Mouse (Mus musculus) adrenal gland, postnatal 4 days (tissue): ENCODE data around the gene Prkd3. TPM values are rescaled to one million over a fixed set of nuclear protein-coding genes. Genes with fewer than 3 reads are reported as not detected.

ENCODE experiments used
- DNase-seq, 2 experiments: peaks; one replicate each; pipeline ENCODE4 v3.0.0; 2021 to 2022; ENCODE audit warnings: low spot score in 2 of 2, mixed read lengths in 2 of 2
- long read RNA-seq, 2 experiments: library from polyadenylated mRNA; stranded (forward); transcript quantifications; one replicate each; pipeline ENCODE4 v2.0.0; 2021
- total RNA-seq, 2 experiments: library from RNA; stranded (reverse); gene quantifications; 2 replicates each; pipeline ENCODE4 v1.2.3; 2021

Prkd3 gene
- 10 to 100 TPM; 48.7 to 49.5 TPM for total RNA-seq
- long read RNA-seq, experiment 1, partial matches to known transcripts: 1 of 7 reads
- long read RNA-seq, experiment 1, other reads (novel, unspliced or antisense): 6 of 7 reads
- long read RNA-seq, experiment 2, full-length matches to known transcripts: 5 of 31 reads
- long read RNA-seq, experiment 2, partial matches to known transcripts: 12 of 31 reads
- long read RNA-seq, experiment 2, other reads (novel, unspliced or antisense): 14 of 31 reads

GRCm38 (mm10) chr17:79020208-79020983 is at the start of gene Prkd3:
Gene Prkd3, minus strand, starts transcription at chr17:79020816.
- DNase-seq: peak; percentile 43 to 44

DNA sequence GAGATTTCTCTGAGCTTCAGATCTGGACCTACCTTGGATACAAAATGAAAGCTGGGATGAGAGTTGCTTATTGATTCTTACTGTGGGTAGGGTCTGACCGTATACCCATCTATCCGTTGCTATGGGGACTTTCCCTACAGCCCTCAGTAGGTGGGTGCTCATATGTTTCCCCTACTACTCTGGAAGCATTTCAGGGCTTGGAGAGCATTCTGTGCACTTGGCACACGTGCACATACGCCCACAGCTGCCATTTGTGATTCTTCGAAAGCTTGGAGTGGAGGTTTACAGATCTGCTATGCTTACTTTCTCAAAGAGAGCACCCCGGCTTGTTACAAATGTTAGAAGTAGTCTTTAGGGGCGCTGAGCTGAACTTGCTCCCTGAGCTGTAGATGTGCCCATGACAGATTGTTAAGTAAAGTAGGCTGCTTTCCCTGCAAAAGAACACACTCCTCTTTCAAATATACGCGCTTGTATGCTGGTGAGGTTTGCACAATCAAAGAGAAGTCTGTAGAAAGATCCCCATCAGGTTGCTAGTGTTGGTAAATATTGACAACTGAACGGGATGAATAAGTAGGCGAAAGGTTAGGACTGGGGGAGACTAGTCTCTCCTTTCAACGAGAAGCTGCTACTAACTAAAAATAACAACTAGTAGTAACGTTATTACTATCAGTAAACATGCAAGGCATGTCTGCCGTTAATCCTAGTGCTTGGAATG is 49.3 kb upstream of the Prkd3 start:
- DNase-seq: no peak

DNA sequence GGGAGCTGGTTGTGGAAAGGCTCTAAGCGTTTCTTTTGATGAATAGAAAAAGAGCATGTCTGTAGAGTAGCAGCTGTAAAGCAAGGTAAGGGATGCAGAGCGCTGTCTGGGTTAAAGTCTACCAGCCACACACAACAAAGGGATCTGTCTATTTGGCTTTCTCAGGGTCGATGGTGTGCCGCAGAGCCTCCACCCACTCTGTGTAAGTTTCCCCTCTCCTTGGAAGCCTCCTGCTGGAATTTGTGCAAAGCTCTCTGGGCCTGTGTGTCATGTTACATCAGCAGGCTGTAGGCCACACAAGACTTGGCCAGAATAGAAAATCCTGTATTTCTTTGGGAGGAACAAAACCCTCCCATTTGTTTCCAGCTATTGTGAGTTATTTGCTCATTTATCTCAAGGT is 48.4 kb upstream of the Prkd3 start:
- DNase-seq: no peak

DNA sequence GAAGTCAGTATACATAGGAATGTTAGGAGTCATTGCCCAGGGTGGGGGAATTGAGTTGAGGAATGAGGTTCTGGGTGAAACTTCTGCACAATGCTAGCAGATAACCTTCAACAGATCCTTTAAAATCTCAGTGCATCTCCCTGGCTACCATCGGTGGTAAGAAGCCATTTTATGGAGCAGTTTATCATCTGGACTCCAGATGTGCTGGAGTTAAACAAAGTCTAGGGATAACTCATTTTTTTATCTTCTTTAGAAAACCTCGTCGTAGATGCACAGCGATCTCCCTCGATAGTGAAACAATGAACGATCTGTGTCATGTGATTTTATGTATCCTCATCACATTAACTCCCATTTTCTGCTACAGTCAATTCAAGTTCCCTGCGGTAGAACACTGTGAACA is 48.0 kb upstream of the Prkd3 start:
- no peak for DNase-seq

DNA sequence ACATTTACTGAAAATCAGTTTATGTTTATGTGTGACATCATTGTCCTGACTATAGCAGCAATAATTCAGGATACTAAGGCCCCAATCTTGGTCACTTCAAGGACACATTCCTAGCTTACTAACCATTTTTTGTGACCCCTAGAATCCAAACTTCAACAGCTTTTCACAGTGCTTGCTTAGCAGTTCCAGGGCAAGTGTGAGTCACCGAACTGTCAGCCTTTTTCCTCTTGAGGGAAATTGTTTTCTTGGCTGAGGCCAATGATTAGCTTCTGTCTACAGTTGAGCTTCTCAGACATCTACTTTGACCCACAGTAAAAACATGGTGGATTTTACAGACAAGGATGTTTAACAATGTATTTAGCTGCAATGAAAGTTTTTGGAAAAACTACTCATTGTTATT is 43.6 kb upstream of the Prkd3 start:
- no peak for DNase-seq

DNA sequence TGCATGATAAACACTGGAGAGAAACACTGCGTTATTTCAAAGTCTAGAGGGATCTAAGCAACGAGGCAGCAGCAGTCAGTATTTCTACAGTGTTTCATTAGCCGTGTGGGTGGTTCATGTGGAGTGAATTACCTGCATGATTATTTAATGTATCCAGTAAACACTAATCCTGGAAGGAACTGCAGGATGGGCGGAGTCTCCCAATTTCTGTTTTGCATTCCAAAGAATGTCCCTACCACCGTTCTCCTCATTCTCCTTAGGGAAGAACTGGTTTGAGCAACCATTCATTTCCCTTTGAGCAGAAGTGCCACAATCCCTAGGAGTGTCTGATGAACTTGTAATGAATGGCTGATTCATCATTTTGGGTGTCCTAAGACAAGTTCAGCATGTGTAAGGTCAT is 39.6 kb upstream of the Prkd3 start:
- no peak for DNase-seq

- no peak for DNase-seq
Observed at GRCm38 (mm10) chr17:79058271-79058670, 37.7 kb upstream of the Prkd3 start.

- peak; percentile 43 for DNase-seq
Observed at GRCm38 (mm10) chr17:79052088-79052812, 31.6 kb upstream of the Prkd3 start.

DNA sequence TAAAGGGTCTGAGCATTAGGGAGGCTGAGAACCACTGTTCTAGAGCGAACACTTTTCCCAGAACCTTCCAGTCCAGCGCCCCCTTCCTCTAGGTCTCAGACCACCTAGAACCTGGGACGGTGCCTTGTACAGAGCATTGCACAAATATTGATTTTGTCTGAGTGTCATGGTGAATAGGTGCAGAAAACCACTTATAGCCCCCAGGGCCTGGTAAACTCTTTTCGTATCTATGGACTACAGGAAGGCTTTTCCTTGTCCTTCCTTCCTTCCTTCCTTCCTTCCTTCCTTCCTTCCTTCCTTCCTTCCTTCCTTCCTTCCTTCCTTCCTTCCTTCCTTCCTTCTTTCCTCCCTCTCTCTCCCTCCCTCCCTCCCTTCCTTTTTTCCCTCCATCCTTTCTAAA is 31.0 kb upstream of the Prkd3 start, which contains the start of gene Qpct:
Qpct (plus strand) TSS at position 301 of the 400 bp plus-strand sequence.
- DNase-seq: no peak

DNA sequence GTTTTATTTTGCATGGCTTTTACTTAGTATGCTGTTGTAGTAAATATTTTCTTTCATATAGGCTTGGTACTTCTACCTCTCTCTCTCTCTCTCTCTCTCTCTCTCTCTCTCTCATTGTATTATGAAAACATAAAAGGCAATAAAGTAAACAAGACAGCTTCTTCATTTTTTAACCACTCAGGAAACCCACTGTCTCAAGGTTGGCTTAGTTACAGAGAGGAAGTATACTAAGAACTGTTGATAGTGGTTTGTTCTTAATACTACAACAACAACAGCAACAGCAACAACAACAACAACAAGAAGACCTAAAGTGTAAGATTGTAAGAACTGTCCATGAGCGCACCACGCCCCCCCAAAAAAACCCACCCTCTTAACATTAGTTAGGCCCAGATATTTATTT is 23.1 kb upstream of the Prkd3 start:
- no peak for DNase-seq

GRCm38 (mm10) chr17:79039660-79040059 is 19.0 kb upstream of the Prkd3 start:
- DNase-seq: no peak

GRCm38 (mm10) chr17:79032782-79033181 is 12.2 kb upstream of the Prkd3 start:
- DNase-seq: no peak

- no peak for DNase-seq
Observed at GRCm38 (mm10) chr17:79031569-79031968, 11.0 kb upstream of the Prkd3 start.

- DNase-seq: no peak
Observed at GRCm38 (mm10) chr17:79029226-79029625, 8.6 kb upstream of the Prkd3 start.

- no peak for DNase-seq
Observed at GRCm38 (mm10) chr17:79024544-79024943, 3.9 kb upstream of the Prkd3 start.

GRCm38 (mm10) chr17:79022746-79023145 is 2.1 kb upstream of the Prkd3 start:
- DNase-seq: no peak

DNA sequence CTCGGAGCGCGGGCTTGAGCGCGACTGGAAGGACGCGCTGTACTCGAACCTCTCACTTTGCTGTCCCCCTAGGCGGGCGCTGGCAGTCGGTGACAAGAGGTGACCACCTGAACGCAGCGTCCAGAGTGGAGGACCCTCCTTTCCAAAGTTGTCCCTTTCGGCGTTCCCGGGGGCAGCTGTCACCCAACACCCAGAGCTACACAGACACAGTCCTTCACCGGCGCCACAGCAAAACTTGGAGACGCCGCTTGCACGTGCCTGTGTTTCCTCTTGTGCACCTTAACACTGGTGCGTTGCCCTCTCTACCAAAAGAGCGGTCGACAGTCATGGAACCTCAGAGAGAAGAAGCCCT is 344 bp upstream of the Prkd3 start:
- DNase-seq: no peak

- no peak for DNase-seq
Observed at GRCm38 (mm10) chr17:79019726-79020207, 849 bp downstream of the Prkd3 start.

DNA sequence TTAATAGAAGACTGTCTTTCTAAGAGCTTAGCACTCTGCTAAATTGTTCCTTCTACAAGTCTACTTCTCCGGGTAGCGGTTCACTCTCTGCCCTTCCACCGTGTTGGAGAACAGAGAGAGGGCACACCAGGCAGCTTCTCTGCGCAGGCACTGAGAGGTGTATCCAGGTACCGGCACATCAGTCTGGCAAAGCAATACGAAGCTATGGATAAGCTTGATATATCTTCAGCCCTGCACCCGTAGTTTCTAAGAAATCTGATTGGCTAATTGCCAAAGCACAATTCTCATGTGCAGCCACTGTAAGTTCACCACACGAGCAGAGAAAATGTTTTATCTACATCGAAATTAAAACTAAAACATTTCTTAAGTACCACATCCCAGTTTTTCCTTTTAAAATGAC is 2.2 kb downstream of the Prkd3 start:
- DNase-seq: no peak

DNA sequence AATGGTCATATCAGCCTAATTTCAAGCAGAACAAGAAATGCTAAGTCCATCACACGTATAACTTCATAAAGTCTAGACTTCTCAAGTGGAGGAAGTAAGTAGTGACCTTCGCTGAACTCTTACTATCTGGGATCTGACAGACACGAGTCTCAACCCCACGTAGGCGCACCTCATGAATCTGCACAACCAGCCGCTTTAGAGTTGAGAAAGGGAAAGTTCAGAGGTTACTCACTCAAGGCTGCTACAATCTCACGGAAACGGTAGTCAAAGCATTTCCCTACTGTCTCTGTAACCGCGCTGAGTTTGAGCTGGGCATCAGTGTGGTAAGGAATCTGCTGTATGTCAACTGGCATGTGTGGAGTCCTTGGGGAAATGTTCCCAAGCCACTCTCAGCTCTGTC is 4.8 kb downstream of the Prkd3 start:
- DNase-seq: no peak

DNA sequence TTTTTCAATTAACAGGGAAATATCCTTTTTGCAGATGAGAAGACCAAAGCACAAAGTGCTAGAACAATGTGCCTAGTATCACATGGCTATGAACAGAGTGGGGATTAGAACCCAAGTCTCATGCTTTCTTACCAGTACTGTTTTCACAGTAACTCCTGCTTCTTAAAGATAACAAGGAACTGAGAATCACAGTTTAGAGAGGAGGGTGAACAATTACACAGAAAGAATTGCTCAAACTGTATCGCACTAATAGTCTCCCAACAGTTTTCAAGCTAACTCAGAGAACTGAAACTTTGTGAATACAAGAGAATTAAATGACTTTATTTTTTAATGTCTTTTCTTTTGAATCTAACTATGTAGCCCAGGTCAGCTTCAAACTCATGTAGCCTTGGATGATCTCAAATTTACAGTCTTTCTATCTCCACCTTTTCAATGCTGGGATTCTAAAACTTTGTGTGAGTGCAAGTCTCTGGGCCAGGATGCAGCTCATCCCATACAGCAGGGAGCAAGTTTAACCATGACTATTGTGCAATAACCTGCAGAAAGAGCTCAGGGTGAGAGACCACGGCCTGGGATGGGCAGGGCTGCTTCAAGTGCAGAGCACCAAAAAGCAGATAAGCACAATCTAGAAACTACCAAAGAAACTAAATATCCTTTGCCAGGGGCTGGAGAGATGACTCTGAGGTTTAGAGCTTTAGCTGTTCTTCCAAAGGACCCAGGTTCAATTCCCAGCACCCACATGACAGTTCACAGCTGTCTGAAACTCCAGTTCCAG is 5.5 kb downstream of the Prkd3 start:
- DNase-seq: no peak
